Mouse (Mus musculus) kidney, adult 9 months (tissue): Measurements from ENCODE around the gene Egf.
A peak's percentile ranks its signal among the peaks of the same experiment; 100 is the strongest.

Source experiments
- DNase-seq: peaks from one replicate; pipeline ENCODE4 v3.0.0; 2022

Egf gene

DNA sequence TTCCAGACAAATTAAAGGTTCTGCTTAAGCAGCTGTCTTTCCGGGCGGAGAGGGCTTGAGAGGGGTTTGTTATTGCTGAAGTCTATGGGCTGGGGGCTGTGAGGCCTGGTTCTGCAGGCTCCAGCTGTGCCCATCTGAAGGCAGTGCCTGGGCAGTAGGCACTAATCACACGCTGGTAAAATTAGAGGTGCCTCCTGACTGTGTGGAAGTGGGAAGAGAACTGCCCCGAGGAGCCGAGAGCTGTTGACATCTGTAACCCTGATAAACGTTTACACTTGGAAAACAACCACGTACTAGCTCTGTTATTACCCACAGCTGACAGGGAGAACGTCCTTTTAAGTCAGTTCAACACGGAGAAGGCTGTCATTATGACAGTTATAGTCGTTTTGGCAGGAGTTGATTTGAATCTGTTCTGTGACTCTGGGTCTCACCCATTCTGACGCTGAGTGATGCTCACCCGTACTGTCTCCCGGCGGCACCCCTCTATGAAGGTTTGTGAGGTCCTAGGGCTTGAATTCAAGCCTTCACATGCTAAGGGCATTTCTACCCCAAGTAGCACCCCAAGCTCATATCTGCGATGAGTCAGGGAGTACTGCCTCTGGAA, 40.5 kb downstream of the Egf start:
- no peak for DNase-seq

DNA sequence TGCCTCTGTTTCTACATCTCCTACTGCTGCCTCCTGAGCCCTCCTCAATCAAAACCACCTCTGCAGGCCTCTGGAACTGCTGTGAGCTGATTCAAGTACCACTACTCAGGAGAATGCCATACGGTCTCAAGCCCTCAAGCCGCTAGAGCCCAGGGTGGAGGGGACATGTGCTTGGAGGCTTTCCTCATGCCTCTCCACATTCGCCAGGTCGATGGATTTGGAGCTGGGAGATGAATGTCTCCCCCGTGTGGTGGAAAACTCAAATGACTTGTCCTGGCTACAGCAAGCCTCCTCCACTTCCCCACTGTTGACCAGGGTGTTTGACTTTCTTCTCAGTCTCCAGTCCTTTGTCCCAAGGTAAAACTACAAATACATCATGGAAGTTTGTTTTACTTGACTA, 47.0 kb downstream of the Egf start:
- DNase-seq, result peak; percentile 45

DNA sequence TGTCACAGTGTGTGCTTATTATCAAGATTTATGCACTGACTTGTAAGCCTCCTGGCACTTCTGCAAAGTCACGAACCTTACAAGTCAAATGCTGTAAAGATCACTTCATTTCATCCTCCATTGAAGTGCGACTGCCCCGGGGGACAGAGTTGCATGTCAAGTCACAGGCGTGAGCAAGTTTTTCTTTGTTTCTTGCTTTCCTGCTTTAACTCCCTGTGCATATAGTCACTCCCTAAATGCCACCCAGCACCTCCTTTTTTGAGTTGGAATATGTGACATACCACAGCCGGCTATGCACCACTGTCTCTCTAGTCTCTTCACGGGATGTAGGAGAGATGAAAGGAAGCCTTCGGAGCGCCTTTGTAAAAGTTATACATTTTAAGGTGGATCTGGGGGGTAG, 56.2 kb downstream of the Egf start:
- DNase-seq, result no peak

DNA sequence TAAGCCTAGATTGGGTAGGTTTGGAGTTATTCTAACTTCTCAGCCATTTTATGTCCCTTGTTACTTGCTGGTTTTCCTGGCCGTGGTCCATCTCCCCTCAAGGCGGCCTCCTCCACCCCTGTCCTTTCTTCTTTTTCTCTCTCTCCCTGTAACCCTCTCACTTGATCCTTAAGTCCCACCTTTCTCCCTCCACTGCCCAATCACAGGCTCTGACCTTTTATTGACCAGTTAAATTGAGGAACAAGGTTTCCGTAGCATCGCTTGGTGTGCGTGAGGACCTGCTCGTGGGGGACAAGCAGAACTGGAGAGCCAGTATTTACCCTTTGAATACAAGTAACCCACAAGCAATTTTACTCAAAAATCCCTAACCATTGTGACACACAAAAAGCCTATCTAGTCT, 56.8 kb downstream of the Egf start:
- no peak for DNase-seq

DNA sequence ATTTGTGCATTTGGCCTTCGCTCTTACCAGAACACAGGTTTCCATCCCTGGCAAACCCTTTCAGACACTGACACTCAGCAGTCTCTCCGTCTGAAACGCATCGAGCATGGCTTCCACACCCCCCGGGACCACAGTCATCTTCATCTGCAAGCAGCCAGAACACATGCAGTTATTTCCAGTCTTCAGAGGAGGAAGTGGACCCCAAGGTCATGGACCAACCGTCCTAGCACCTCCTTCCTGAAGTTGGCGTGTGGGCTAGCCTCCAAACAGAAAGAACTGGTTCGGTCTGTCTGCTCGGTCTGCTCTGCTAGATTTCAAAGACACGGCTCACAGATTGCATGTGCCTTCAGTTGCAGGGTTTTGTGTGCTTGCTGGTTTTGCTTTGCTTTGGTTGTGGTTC, 57.4 kb downstream of the Egf start:
- DNase-seq, result no peak

DNA sequence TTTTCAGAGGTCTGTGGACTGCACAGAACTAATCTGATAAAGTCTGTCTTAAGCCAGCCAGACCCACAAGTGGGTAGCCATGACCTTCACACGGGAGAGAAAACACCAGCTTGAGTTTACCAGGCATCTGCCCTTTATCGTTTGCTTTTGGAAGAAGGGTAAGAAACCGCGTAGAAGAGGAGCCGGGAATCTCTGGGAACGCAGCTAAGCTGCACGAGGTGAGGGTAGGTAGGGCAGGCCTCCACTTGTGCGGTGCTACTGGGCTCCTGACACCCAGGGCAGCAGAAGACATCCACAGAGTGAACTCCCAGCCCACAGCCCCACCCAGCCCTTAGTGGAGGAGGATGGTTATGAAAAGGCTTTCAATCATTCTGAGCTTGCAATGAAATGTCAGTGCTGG, 59.2 kb downstream of the Egf start:
- no peak for DNase-seq

DNA sequence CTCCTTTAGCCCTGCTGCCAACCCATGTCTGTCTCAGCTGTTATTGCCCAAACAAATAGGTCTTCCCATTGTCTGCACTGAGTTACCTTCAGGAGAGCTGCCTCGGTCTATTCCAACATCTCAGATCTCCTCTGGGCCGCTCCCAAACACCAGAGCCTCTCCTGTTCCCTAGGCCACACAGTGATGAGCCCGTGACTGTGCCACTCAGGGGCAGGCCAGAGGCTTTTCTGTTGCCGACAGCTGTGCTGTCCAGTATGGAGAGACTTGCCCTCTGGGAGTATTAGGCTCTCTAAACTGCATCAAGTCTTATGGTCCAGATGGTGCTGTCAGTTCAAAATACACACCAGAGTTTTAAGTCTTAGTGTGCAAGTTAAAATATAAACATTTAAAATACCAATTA, 61.5 kb downstream of the Egf start:
- no peak for DNase-seq

DNA sequence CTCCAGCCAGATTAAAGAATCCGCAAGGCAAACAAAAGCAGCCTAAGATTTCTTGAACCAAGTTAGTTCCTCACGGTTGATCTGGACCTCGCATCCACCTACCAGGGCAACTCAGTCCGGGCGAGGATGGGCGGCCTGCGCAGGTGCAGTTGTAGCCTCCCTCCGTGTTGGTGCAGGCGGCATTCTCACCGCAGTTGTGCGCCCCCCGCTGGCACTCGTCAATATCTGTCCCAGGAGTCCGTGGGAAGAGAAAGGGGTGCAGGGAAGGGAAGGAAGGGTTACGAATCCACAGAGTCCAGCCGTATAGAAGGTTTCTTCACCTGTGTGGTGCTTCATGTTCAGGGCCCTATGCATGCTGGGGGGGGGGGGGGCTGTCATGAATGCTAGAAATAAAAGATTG, 62.3 kb downstream of the Egf start:
- no peak for DNase-seq

DNA sequence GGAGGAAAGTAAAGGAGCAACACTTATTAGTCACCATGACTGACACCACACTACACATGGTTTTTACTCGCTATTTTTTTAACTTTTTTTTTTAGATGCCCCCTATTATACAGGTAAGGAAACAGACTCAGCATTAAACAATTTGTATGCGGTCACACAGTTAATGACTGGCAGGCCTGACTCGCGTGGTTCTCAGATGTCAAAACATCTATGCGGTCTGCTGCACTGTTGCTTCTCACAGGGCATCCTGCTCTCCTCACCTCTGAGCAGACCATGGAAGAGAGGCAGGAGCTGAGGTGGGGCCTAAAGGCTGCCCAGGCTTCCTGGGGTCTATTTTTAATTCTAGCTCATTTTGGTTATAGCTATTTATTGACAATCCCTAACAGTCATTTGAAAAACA, 67.7 kb downstream of the Egf start:
- no peak for DNase-seq

DNA sequence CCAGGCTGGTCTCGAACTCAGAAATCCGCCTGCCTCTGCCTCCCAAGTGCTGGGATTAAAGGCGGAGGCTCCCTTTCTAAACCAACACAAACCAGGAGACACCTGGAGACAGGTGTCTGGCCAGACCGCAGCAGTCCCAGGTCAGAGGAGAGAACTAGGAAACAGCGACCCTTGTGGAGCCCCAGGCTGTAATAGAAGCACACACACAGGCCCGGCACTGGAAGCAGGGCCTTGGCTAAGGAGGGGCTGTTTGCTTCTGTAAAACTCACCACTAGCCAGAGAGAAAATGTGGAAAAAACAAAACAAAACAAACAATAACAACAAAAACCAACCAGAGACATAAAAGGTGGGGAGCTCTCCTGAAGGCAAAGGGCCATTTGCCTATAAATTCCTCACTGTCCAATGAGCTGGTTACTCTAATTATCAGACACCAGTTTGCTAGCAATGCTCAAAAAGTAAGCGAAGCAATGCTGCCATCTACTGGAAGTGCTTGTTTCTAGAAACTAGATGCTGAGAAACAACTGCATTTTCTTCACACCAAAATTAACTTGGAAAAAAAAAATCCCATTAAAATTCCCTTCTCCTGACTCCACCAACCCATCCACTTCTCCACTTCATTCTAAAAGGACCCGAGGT, 68.3 kb downstream of the Egf start:
- DNase-seq, result peak; percentile 73

DNA sequence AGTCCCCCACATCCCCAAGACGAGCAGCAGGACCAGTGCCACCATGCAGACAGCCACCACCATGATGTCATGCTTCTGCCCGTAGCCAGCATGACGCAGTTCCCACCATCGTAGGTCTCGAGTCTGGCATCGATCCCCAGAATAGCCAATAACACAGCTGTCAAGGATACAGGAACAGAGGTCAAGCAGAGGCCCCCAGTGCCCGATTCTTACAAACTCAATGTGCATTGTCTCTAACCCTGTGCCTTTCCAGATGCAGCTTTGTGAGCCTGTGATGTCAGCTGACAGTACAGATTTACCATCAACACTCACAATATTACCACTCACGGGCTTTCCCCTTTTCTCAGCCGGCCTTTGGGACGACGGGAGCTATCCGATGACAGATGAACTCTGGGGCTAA, 68.9 kb downstream of the Egf start:
- no peak for DNase-seq

DNA sequence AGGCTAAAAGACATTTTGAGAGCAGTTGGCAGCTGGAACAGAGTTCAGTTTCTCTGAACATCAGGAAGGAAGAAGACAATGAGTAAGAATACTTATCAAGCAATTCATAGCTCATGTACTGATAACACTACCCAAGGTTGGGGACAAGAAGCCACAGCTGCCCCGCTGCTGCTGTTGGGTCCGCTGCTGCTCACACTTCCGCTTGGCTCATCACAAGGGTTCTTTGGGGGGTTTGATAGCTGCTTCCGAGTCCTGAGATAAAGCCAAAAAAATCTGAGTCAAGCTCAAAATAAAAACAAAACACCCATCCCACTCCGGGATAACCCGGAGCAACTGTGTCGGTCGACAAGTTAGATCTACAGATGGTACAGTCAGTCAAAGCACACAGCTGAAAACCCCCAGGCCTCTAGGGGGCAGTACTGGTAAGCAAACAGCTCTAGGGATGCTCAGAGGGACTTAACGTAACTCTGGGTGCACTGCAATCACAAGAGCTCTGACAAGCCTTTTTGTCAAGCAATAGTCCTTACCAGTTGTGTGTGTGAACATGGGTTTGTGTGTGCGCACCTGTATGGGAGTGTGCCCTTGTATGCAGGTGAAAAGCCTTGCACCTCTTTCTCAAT, 71.9 kb downstream of the Egf start:
- no peak for DNase-seq

DNA sequence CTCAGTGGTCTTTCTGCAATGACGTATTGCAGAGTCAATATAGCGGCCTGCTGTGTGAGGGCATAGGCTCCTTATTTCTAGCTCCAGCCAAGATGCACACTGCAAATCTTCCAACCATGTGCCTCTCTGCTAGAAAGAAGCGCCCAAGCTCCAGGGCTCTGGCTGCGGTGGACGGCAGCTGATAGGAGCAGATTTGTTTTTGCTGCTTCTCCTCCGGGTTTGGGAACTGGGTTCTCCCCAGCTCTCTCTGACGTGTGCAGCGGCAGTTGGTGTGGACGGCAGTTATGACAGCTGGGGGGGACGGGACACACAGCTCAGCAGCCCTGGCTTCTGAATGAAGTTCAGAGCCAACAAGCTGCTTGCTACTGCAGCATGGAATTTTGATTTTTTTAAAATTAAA, 72.7 kb downstream of the Egf start:
- DNase-seq, result no peak

DNA sequence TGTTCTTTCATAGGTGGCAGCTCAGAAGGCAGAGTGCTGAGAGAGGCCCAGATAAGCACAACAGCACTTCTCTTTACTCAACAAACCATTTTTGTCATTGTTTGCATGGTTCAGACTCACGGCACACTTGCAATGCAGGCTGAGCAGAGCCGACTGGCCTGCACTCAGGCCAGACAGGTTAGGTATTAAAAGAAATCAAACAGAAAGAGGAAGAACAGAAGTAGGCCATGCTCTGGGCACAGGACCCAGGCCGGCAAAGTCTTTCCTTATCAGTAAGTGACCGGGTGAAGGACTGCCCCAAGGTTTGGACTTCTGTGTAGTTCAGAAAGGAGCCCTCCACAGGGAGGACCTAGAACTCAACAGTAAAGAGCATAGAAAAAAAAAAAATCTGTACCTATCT, 73.3 kb downstream of the Egf start:
- DNase-seq, result no peak

DNA sequence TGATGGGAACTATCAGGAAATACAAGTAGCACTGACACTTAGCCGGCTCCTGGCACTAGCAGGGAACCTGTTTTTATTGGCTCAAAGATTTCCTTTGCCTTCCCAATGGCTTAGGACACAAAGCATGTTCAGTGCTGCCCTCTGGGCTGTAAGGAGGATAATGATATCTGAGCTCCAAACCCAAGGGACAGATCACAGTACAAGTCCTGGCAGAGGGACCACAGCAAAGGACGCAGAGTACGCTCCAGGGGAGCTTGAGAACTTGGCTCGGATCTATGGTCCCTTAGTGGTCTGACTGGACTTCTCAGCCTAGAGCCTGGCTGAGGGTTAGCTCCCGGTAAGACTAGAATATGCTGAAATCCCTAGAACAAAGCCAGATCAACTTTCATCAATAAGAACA, 74.9 kb downstream of the Egf start:
- DNase-seq, result no peak

DNA sequence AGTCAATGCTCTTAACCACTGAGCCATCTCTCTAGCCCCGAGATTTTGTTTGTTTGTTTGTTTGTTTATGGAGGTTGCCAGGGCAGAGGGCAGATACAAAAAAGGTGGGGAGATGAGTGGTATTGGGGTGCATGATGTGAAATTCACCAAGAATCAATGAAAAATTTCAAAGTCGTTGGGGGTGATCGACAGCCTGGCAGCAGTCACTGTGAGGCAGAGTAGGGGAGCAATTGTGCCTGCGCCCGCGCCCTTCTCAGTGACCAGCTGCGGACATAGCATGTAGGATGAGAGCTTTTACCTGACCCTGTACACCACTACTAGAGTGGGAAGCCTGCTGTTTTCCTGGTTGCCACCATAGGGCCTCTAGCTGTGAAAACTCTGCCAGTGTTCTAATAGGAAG, 79.2 kb downstream of the Egf start:
- DNase-seq, result no peak

DNA sequence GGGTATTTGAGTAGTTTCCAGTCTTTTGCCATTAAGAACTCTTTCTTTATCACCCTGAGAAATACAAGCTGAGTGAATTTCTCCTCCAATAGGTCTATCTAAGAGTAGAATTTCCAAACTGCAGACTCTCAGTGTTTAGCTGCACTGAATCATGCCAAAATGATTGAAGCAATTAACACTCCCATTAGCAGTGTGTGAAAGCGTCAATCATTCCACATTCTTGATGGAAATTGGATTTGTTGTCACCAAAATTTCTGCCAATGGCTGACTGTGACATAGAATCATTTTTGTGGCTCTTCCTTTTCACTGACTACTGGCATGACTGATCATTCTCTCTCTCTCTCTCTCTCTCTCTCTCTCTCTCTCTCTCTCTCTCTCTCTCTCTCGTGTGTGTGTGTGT, 91.2 kb downstream of the Egf start:
- no peak for DNase-seq

DNA sequence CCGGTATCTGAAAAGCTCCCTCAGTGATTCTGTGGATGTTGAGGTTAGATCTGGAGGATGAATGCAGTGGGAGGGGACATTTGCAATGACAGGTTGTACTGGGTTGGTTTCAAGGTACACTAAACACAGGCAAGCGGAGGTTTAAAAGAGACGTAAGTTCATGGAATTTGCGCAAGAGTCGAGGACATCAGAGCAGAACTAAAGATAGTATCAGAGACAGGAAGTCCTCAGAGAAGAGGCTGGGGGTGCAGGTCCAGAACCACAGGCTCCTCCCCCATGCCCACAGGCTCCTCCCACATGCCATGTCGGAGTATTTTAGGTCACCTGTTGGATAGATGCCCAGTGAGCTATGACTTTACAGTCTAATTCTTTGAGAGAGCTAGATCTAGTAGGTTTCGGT, 96.3 kb downstream of the Egf start:
- DNase-seq, result no peak

DNA sequence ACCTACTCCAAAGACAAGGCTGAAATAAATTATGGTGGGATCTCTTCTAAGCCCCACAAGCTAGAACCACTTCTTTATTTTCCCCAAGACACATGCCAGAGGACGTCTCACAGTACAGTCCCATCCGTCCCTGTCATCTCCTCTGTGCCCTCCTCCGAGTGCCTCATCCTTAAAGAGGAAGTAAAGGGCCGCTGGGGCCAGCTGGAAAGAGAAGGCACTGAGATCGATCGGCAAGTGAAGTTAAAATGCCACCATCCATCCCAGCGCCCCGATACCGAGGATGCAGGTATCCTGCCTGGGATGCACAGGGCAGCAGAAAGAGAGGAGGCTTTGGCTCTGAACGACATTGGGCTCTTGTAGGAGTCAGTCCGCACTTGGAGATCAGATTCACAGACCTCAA, 97.3 kb downstream of the Egf start:
- DNase-seq, result no peak

DNA sequence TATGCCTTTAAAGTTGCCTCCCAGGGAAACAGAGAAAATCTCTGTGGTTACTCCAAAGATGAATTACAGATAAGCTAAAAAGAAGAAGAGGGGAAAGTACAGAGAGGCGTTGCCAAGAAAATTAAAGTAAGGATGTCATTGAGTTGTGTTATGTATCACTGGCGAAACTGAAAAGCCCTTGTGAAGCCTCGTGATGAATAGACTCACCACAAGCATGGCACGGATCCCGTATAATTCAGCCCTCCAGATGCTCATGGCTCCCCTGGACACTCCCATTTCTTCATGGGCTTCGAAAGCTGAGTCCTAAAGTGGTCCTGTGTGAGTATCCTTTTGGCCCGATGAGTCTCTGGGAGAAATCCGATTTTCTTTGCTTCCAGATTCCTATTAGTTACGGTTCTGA, 97.9 kb downstream of the Egf start:
- DNase-seq, result no peak

DNA sequence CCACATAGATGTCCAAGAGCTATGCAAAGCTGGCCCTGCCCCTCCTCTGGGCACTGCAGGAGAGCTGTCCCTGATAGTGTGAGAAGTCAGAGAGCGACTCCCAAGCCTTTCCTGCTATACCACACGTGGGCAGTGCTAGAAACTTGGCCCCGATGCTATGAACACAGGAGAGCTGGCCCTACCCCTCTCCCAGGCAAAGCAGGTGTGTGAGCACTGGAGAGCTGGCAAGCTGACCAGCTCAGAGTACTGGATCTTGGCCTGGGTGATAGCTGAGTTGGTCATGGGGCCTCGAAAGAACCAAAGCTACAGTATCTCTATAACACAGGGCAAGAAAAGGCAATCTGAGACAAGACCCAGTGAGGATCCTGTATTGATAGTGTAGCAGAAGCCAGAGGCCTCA, 98.6 kb downstream of the Egf start:
- no peak for DNase-seq

DNA sequence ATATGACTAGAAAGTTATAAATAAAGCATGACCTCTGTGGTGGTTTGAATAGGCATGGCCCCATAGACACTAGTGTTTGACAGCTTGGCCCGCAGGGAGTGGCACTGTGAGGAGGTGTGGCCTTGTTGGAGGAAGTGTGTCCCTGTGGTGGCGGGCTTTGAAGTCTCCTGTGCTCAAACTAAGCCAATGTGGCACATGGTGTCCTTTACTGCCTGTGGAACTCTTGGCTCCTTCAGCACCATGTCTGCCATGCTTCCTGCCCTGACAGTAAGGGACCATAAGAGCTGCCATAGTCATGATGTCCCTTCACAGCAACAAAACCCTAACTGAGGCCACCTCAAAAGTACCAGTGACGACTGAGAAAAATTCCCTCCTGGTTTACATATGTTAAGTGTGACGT, 102.6 kb downstream of the Egf start:
- DNase-seq, result no peak

DNA sequence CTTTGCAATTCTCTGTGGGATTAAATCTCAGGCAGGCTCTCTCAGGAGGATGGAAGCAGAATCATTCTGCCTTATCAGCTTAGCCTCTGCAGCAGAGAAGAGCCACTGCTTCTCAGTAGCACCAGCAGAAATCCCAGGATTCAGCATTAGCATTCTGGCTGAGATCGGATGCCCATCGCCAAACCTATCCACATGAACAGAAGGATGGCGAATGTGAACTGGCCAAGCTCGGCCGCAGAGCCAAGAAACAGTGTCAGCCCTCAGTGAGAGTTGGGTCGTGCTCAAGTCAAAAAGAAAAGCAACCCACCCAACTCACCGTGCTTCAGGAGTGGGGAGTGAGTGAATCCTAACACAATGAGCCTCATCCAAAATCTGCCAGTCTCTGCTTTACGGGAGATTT, 103.4 kb downstream of the Egf start:
- DNase-seq, result no peak

DNA sequence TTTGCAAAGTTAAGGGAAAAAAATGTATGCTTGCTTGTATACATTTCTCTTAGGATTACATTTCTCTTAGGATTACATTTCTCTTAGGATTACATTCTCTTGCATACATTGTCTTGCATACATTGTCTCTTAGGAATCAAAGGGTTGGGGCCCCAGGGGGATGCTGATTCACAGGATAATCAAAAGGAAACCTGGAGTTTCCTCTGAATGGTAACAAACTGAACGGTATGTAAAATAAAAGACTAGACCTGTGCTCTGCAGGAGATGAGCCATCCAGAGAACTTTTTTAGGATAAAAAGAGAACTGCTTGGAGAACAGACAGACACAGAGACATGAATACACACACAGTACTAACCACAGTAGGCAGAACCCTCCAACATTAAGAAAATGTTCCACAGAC, 104.2 kb downstream of the Egf start:
- no peak for DNase-seq

DNA sequence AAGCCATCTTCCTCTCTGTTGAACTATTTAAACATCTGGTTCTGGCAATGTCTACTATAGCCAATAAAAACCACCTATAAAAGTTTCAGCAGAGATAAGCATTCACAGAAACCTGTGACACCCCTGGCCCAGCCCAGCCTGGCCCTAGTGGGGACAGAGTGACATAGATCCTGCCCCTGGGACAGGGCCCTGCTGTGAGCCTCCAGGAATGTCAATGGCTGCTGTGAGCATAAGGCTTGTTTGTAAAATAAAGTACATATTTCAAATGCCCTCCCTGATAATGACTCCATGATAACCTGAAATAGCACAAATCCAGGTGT, 104.9 kb downstream of the Egf start:
- DNase-seq, result no peak
